Mouse (Mus musculus) c-Kit-negative CD71-positive TER-119-positive erythroid progenitor cells, embryonic 14.5 days (primary cell): ENCODE measurements around the gene Zfp800.
A peak's percentile ranks its signal among the peaks of the same experiment; 100 is the strongest.

Experiments
- DNase-seq: peaks from one replicate; pipeline ENCODE4 v3.0.0-alpha.2; 2013; ENCODE audit warnings: low read depth, low spot score

The Zfp800 gene

DNA sequence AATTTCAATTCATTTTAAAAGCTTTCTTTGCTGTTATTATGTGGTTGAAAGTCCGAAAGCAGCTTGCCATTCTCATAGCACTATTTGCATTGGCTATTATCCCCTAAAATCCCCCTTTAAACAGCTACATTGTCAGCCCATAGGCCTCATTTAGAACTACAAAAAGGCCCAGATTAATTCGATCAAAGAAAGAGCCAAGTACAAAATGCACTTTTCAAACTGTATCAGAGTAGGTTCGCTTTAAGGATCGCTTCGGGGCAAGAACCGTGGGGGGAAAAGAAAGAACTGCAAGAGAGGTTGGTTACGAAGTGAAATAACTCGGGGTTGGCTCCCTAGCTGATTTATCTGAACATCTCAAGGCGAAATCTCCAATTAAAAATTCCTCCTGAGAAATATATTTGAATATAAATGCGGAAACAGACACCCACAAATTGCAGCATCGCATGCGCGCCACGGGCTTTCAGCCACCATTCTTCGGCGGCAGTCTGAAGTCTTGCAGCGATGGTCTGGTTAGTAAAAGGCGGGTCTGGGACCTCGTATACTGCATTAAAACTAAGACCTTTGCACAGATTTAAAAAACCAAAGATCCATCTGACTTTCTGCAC lies 850 bp downstream of the Zfp800 start:
- no peak for DNase-seq

GRCm38 (mm10) chr6:28396051-28396852 lies 1.6 kb downstream of the Zfp800 start:
- DNase-seq, result no peak

DNA sequence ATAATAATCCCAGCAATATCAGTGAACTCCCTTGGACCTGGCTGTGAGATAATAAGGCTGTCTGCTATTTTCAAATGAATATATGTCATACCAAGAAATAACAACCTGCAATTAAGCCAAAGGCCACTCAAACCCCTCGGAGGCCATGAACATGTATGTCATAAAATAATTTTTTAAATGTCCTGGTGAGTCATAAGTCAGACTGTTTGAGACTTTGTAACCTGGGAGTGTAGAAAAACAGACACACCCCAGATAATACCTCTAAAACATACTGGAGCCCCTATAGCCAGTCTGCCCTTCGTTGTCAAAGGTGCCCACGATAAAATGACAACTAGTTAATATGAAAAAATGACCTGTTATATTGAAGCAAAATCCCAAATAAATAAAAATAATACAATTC lies 8.8 kb downstream of the Zfp800 start:
- DNase-seq, result no peak

DNA sequence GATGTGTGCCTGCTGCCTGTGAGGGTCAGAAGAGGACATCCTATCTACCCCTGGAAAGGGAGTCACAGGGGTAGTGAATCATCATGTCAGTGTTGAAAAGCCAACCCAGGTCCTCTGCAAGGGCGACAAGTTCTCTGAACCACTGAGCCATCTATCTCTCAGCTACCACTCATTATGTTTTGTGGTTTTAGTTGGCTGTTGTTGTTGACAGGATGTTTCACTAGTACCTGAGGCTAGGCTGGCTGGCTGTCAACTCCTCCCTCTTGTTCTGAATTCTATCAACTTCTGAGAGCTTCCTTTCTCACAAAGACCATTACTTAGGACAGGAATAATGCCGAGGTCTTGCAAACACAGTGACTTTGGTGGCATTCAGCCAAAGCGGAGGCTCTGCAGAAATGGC lies 12.6 kb downstream of the Zfp800 start:
- no peak for DNase-seq

GRCm38 (mm10) chr6:28381983-28382382 lies 15.8 kb downstream of the Zfp800 start:
- DNase-seq, result no peak

- no peak for DNase-seq
Observed at GRCm38 (mm10) chr6:28369966-28370683, 27.7 kb downstream of the Zfp800 start.

DNA sequence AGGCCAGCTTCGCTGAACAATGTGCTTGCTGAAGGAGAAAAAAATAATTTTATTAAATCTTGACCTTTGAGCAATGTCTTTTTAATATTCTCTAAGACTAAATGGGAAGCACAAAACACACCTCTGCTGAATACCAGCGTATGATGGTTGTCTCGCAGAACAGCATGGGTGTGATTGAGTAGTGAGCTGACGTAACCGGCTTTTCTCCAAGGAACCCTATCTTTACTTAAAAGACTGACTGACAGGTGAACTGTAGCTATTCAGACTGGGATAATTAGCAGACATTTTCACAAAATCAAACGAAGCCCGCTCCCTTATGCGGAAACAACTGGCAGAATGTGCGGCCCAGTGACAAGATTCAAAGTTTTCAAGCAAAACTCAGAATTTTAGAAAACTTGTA lies 30.2 kb downstream of the Zfp800 start:
- no peak for DNase-seq

- DNase-seq, result no peak
Observed at GRCm38 (mm10) chr6:28351066-28351465, 46.7 kb downstream of the Zfp800 start.

DNA sequence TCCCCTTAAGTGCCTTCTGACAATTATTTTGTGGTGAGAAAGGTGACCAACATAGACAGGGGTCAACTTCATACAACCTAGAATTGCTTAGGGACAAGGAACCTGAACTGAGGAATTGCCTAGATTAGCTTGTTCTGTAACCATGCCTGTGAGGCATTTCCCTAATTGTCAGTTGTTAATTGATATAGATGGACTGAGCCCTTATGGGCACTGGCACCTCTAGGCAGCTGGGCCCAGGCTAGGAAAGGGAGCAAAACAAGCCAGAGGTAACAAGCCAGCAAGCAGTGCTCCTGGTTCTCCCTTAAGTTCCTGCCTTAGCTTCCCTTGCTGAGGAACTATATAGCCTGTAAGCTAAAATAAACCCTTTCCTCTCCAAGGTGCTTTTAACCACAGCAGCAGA lies 52.1 kb downstream of the Zfp800 start:
- DNase-seq, result no peak

- no peak for DNase-seq
Observed at GRCm38 (mm10) chr6:28345181-28345580, 52.6 kb downstream of the Zfp800 start.

DNA sequence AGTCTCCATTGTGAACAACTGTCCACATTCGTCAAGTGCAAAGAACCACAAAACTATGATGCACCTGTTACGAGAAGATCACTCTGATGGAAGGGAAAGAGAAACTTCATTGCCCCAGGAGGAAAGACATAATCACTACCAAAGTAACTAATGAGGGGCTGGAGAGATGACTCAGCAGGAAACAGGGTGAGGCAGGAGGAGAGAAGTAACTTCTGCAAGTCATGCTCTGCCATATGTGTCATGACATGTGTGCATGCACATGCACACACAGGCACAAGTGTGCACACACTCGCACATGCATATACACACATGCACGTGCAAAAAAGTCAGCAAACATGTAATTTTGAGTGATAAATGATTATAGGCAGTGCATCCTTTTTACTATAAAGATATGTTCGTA lies 54.9 kb downstream of the Zfp800 start:
- DNase-seq, result peak; percentile 1

DNA sequence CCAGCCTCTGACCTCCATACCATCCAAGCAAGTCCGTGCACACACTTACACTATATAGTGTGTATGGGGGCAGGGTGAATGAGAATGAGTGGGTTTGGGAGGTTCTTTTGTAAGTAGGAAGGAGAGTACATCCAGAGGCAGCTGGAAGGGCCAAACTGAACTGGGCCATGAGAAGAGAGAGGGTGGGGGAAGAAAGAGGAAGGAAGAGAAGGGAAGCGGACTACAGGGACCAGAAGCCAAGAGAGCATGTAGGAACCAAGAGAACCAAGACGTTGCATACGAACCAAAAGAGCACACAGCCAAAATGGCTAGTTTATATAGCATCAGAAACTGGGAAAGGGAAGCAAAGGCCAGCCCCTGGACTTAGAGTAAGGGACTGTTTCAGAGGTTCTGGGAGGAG lies 56.6 kb downstream of the Zfp800 start:
- DNase-seq, result no peak

GRCm38 (mm10) chr6:28339410-28339809 lies 58.4 kb downstream of the Zfp800 start:
- DNase-seq, result no peak

DNA sequence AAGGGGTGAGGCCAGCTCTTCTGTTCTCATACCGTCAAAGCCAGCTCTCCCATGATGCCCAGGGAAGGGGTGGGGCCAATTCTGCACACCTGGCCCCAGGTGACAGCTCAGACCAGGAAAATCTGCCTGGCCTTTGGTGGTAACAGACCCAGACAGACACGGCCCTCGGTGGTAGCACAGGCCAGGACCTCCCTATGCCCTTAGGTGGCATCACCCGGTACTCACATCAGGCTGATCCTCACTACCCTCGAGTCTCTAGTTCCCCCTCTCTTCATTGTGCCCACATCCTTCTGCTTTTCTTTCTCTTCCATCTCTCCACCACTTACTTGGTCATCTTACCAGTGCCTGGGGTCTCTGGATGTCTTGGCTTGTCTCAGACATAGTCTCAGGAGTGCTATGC lies 64.1 kb downstream of the Zfp800 start:
- no peak for DNase-seq

DNA sequence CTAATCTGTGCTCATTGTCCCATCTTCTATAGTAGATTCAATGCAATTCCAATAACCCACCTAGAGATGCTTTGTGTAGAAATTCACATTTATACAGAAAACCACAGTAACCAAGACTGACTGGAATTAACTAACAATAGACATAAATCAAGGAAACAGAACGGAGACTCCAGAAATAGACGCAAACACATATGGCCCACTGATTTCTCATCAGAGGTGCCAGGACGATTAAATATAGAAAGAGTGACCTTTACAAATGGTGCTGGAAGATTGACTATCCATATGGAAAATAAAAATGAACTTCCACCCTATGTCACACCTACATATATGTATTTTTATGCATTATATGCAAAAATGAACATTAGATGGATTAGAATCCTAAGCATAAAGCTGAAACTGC lies 65.3 kb downstream of the Zfp800 start:
- DNase-seq, result no peak

DNA sequence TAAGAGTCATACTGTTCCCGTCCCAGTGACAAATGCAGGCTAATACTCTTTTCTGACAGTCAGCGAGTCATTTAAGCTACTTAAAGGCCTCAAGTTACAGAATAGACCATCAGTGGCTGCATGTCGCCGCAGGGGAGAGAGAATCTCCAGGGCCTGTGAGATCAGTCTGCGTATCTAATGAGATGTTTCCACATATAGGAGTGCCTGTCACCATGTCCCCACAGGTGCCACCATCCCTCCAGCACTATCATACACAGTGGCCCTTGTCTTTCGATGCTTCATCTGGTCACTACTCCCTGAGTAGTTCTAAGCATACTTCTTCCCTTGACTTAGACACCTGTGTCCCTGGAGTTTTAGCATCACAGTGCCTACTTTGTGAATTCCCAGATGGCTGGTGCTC lies 68.0 kb downstream of the Zfp800 start:
- no peak for DNase-seq

DNA sequence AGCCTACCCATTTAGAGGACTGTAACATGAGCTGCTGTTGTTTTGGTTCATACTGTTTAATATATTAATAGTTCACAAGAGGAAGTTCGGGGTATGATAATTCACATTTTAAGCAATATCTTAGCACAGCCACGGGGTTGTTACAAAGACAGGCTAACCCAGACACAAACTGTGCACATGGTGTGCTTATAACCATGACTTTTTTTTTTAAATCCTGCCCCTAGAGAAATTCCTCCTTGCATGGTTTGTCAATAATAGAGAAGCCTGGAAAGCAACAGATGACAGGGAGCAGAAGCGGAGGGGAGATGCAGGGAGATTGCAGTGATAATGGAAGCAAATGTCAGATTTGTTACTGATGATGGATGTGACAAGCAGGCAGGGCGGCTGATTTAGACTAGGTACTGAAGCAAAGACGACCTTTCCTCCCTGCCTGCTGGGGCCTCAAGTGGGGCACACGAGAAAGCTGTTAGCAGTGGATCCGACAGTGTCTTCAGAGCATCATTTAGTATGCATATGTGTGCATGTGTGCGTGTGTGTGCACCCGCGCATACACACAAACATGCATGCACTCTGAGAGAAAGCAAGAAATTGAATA lies 68.7 kb downstream of the Zfp800 start:
- DNase-seq, result no peak

- DNase-seq, result no peak
Observed at GRCm38 (mm10) chr6:28326720-28327119, 71.1 kb downstream of the Zfp800 start.

DNA sequence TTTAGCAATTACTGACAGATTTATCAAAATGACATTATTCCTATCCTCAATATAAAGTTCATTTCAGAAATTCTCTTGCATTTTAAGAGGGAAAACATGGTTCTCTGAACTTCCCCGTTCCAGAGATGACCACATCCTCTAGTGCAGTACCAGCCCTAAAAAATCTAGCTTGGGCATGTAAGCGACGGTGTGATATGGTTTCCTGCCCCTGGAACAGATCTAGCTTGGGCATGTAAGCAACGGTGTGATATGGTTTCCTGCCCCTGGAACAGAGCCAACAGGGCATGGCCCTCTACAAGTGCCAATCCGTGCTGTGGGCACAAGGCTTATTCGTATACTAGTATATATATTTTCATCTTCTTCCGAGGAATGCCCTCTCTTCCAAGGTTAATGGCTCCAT lies 75.4 kb downstream of the Zfp800 start:
- DNase-seq, result no peak

DNA sequence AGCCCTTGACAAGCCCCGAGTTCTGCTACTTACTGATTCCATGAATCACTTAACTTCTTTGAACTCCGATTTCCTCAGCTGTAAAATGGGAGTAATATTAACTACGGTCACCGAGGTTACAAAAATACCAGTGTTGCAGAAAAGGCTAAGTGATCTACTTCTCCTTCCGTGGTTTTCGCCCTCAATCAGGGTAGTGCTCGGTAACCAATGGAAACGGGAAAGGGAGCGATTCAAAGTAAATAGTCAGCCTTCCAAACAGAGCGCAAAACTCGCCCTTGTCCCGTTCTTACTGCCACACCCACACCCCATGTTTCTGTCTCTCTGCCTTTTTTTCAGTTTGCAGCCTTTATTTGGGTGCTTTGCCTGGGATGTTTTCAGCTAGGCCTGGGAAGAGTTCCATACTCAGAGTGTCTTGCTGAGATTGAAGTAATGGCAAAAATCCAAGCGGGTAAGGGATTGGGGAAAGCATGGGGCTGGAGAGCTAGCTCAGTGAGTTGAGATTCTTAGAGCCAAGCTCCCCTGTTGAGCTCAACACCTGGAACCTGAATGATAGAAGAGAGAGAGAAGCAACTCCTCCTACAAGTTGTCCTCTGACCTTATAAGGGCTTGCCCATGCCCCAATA lies 78.0 kb downstream of the Zfp800 start:
- no peak for DNase-seq

DNA sequence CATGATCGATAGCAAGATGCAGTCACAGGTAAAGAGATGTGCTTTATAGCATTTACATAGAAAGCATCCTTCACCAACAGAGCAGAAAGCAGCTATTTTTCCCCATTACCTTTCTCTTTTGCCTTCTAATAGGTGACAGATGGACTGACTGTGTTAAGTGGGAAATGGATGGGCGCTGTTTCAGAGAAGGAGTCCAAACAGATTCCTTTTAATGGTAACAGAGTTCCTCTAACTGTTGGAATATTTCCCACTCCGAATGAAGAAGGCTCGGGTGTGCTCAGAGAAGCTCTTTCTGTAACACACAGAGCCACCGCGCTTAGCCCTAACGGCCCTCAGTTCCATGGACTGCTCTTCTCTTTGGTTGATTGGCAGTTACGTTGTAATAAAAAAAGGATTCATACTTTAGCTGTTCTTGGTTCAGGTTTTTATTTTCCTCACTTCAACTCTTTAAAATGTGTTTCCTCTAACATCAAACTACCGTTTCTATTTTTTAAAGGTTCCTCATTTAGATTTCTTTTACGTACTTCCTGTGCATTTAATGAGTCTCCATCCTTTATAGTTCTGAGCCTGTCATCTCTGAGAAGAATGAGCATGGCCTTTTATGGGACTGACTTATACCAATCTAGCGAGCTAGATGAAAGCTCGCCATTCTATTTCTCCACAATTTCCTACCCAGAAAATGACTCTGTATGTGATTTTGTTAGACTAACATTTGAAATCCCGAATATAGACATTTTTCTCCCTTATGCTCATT lies 78.8 kb downstream of the Zfp800 start:
- DNase-seq, result no peak
